Mouse (Mus musculus) midbrain, embryonic 14.5 days (tissue): Measurements from ENCODE around the gene Ccdc106. TPM values are rescaled to one million over a fixed set of nuclear protein-coding genes. Genes with fewer than 3 reads are reported as not detected.

ENCODE experiments used
- ATAC-seq: fragments of 200-750 bp; cut with Nextera tagmentation; 2 replicates; pipeline ENCODE4 v1.8.0; 2017; ENCODE audit warnings: moderate number of reproducible peaks, moderate library complexity; ENCODE audit not compliant: low FRiP score, low TSS enrichment
- DNase-seq: peaks from one replicate; pipeline ENCODE4 v3.0.0-alpha.2; 2015
- H3K27ac ChIP-seq: fragments of 300-500 bp; sonication (generic); replicated peaks from 2 replicates; pipeline ENCODE4 v1.5.1; 2014; ENCODE audit warnings: mild to moderate bottlenecking, low read depth, low read length, moderate library complexity
- H3K27me3 ChIP-seq: fragments of 300-500 bp; sonication (generic); 2 replicates; pipeline ENCODE4 v1.6.1; 2014; ENCODE audit warnings: low read length, control low read depth, mixed read lengths; ENCODE audit not compliant: control insufficient read depth, insufficient read depth
- H3K36me3 ChIP-seq: fragments of 300-500 bp; sonication (generic); 2 replicates; pipeline ENCODE4 v1.6.1; 2014; ENCODE audit warnings: low read length, control low read depth; ENCODE audit not compliant: control insufficient read depth, insufficient read depth
- H3K4me1 ChIP-seq: fragments of 300-500 bp; sonication (generic); 2 replicates; pipeline ENCODE4 v1.6.1; 2014; ENCODE audit warnings: mild to moderate bottlenecking, antibody characterized with exemption, low read length, control low read depth; ENCODE audit not compliant: control insufficient read depth, insufficient read depth
- H3K4me2 ChIP-seq: fragments of 300-500 bp; sonication (generic); 2 replicates; pipeline ENCODE4 v1.6.1; 2014; ENCODE audit warnings: mild to moderate bottlenecking, low read length, moderate library complexity
- H3K4me3 ChIP-seq: fragments of 300-500 bp; sonication (generic); replicated peaks from 2 replicates; pipeline ENCODE4 v1.5.1; 2014; ENCODE audit warnings: low read depth, low read length
- H3K9ac ChIP-seq: fragments of 300-500 bp; sonication (generic); replicated peaks from 2 replicates; pipeline ENCODE4 v1.6.1; 2014; ENCODE audit warnings: mild to moderate bottlenecking, low read length, moderate library complexity
- H3K9me3 ChIP-seq: fragments of 300-500 bp; sonication (generic); 2 replicates; pipeline ENCODE4 v1.6.1; 2016; ENCODE audit warnings: low read length, control low read depth, mixed read lengths; ENCODE audit not compliant: control insufficient read depth
- WGBS: fragments of 180-500 bp; shearing (Covaris S2); extraction: QIAGEN DNeasy Blood & Tissue Kit; methylation state at CpG from one replicate; pipeline ENCODE4 v1.1.7; 2014; 5-methylcytosine and 5-hydroxymethylcytosine counted together
- polyA plus RNA-seq: library from polyadenylated mRNA; unstranded; fragments of >200 nt; fragmentation: Nextera tagmentation; extraction: Ambion mirVana; gene quantifications from 2 replicates; pipeline ENCODE4 v1.2.1, GENCODE M21; 2014

The Ccdc106 gene
- polyA plus RNA-seq, 1 experiment from 2014 or later: 47.0 TPM

DNA sequence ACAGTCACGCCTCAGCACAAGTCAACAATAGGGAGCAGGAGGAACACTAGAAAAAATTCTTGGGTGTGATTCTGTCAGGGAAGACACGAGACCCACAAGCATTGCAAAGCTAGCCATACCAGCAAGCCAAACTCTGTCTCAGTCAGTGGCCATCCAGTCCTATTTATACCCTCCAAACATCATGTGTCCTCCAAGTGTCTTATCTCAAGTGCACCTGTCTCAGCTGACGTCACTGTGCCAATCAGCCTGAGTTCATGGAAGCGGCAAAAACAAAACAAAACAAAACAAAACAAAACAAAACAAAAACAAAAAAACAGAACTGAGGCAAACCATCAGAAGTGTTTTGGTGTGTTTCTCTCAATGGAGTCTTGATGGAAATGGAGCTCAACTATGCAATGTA is 87.9 kb downstream of the Ccdc106 start:
- Histone ChIP-seq H3K4me3 (no peak overlapping the region), H3K9me3 (no peaks in the 10 kb centered on the region), H3K4me2 (no peak overlapping the region), H3K27ac (no peak overlapping the region), H3K36me3 (no peaks in the 10 kb centered on the region), H3K4me1 (no peaks in the 10 kb centered on the region), H3K9ac (no peak overlapping the region), H3K27me3 (no peaks in the 10 kb centered on the region)
- ATAC-seq: no peak
- no peak for DNase-seq
- WGBS: 81% methylated on average over 4 of the region's 4 CpGs

DNA sequence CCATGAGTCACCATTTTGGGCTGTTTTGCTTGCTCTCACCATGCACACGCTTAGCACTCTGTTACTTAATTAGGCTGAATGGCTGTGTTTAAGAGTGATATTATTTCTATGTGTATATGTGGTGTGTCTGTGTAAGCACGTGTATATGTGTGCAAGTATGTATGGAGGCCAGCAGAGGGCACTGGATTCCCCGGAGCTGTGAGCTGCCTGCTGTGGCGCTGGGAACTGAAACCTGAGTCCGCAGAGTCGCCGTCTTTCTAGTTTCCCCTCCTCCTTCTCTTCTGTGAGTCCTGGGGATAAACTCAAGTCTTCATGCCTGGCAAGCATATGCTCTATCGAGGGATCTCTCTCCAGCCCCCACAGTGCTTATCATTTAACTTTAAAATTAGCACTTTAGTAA is 88.9 kb downstream of the Ccdc106 start:
- H3K27ac ChIP-seq: no peak overlapping the region

More for the DNA sequence above, 88.9 kb downstream of the Ccdc106 start:
- no peak overlapping the region for H3K4me3 ChIP-seq
- H3K36me3 ChIP-seq: no peaks in the 10 kb centered on the region
- no peaks in the 10 kb centered on the region for H3K9me3 ChIP-seq
- ATAC-seq (no peak), DNase-seq (no peak)
- WGBS: 78% methylated on average over 8 of the region's 8 CpGs
- no peaks in the 10 kb centered on the region for H3K4me1 ChIP-seq
- no peaks in the 10 kb centered on the region for H3K27me3 ChIP-seq
- H3K4me2 ChIP-seq: no peak overlapping the region
- no peak overlapping the region for H3K9ac ChIP-seq

Other genes starting within 250 kb of the Ccdc106 start
- gene Fam71e2, start 249.3 kb upstream of the Ccdc106 start, polyA plus RNA-seq: not detected in 2 replicates
- 0.17 and 0.43 TPM in 2 replicates for gene Il11, start 237.7 kb upstream of the Ccdc106 start, polyA plus RNA-seq
- gene Tmem190, start 237.6 kb upstream of the Ccdc106 start, polyA plus RNA-seq: not detected in 2 replicates
- 2.7 and 3.5 TPM in 2 replicates for gene Tmem238, start 230.9 kb upstream of the Ccdc106 start, polyA plus RNA-seq
- gene Rpl28, start 227.7 kb upstream of the Ccdc106 start, polyA plus RNA-seq: 149 and 188 TPM in 2 replicates
- gene Ube2s, start 208.0 kb upstream of the Ccdc106 start, polyA plus RNA-seq: 290 and 338 TPM in 2 replicates
- 14.0 and 19.4 TPM in 2 replicates for gene Shisa7, start 175.9 kb upstream of the Ccdc106 start, polyA plus RNA-seq
- gene Isoc2b, start 150.3 kb upstream of the Ccdc106 start, polyA plus RNA-seq: 3.5 and 6.6 TPM in 2 replicates
- gene Isoc2a, start 143.4 kb upstream of the Ccdc106 start, polyA plus RNA-seq: 0.43 and 0.54 TPM in 2 replicates
- gene Gm36210, start 114.0 kb upstream of the Ccdc106 start, polyA plus RNA-seq: 0.55 TPM in 1 of 2 replicates, not detected in the other
- gene Zfp628, start 105.3 kb upstream of the Ccdc106 start, polyA plus RNA-seq: 4.6 and 5.1 TPM in 2 replicates
- gene Nat14, start 98.5 kb upstream of the Ccdc106 start, polyA plus RNA-seq: 24.0 and 28.9 TPM in 2 replicates
- gene Ssc5d, start 94.8 kb upstream of the Ccdc106 start, polyA plus RNA-seq: 0.12 and 0.84 TPM in 2 replicates
- not detected in 2 replicates for gene Sbk2, start 56.1 kb upstream of the Ccdc106 start, polyA plus RNA-seq
- gene Sbk3, start 49.4 kb upstream of the Ccdc106 start, polyA plus RNA-seq: 0.59 and 0.89 TPM in 2 replicates
- 69.3 and 76.5 TPM in 2 replicates for gene Zfp579, start 24.4 kb upstream of the Ccdc106 start, polyA plus RNA-seq
- 8.4 and 9.4 TPM in 2 replicates for gene Zfp524, start 6.1 kb upstream of the Ccdc106 start, polyA plus RNA-seq
- 36.2 and 38.0 TPM in 2 replicates for gene Fiz1, start 5.9 kb upstream of the Ccdc106 start, polyA plus RNA-seq
- 1.3 TPM in 1 of 2 replicates, not detected in the other for gene Gm44973, start 5.1 kb upstream of the Ccdc106 start, polyA plus RNA-seq
- gene Zfp865, start 177 bp upstream of the Ccdc106 start, polyA plus RNA-seq: 6.8 and 8.3 TPM in 2 replicates
- not detected in 2 replicates for gene 4632433K11Rik, start 13.6 kb downstream of the Ccdc106 start, polyA plus RNA-seq
- gene Zfp784, start 17.9 kb downstream of the Ccdc106 start, polyA plus RNA-seq: 9.1 and 10.8 TPM in 2 replicates
- 104 and 105 TPM in 2 replicates for gene Zfp580, start 31.0 kb downstream of the Ccdc106 start, polyA plus RNA-seq
- 111 and 115 TPM in 2 replicates for gene U2af2, start 41.6 kb downstream of the Ccdc106 start, polyA plus RNA-seq
- 104 and 119 TPM in 2 replicates for gene Epn1, start 59.7 kb downstream of the Ccdc106 start, polyA plus RNA-seq
- not detected in 2 replicates for gene Rfpl4, start 96.4 kb downstream of the Ccdc106 start, polyA plus RNA-seq
- 0.36 and 0.41 TPM in 2 replicates for gene Rasl2-9, start 105.4 kb downstream of the Ccdc106 start, polyA plus RNA-seq
- gene Vmn1r55, start 129.1 kb downstream of the Ccdc106 start, polyA plus RNA-seq: 0.01 TPM in 1 of 2 replicates, not detected in the other
- not detected in 2 replicates for gene Vmn1r56, start 176.2 kb downstream of the Ccdc106 start, polyA plus RNA-seq
- gene Vmn1r57, start 197.9 kb downstream of the Ccdc106 start, polyA plus RNA-seq: not detected in 2 replicates